Mouse (Mus musculus) brain, embryonic 14.5 days (tissue): ENCODE data around the gene Zc3h18. TPM values are rescaled to one million over a fixed set of nuclear protein-coding genes. Genes with fewer than 3 reads are reported as not detected.
A peak's percentile ranks its signal among the peaks of the same experiment; 100 is the strongest.

Experiments used
- DNase-seq: peaks from one replicate; pipeline ENCODE4 v3.0.0-alpha.2; 2011; ENCODE audit warnings: low read depth
- CTCF ChIP-seq: fragments of 200-500 bp; IDR thresholded peaks from 2 replicates; pipeline ENCODE4 v1.5.1; 2012; ENCODE audit warnings: inconsistent platforms, mild to moderate bottlenecking, moderate library complexity, borderline replicate concordance; ENCODE audit not compliant: insufficient read depth, insufficient read length; ENCODE audit errors: extremely low read depth
- POLR2A ChIP-seq: fragments of 200-500 bp; IDR thresholded peaks from 2 replicates; pipeline ENCODE4 v1.6.1; 2012; ENCODE audit warnings: mild to moderate bottlenecking, inconsistent platforms, borderline replicate concordance; ENCODE audit not compliant: poor library complexity, insufficient read depth, insufficient read length, severe bottlenecking; ENCODE audit errors: extremely low read depth
- polyA plus RNA-seq: library from polyadenylated mRNA; depleted of rRNA; stranded (reverse); fragments of >200 nt; gene quantifications from 2 replicates; pipeline ENCODE4 v1.2.3, GENCODE M21; 2012

Zc3h18 gene
- polyA plus RNA-seq, 1 experiment: 51.8 TPM

GRCm38 (mm10) chr8:122451161-122451703, 74.8 kb downstream of the Zc3h18 start:
- DNase-seq: no peak
- TF ChIP-seq POLR2A (no peak), CTCF (no peak)

- TF ChIP-seq CTCF (no peak), POLR2A (no peak)
- DNase-seq: no peak
Measured at GRCm38 (mm10) chr8:122452154-122452553, 75.7 kb downstream of the Zc3h18 start.

DNA sequence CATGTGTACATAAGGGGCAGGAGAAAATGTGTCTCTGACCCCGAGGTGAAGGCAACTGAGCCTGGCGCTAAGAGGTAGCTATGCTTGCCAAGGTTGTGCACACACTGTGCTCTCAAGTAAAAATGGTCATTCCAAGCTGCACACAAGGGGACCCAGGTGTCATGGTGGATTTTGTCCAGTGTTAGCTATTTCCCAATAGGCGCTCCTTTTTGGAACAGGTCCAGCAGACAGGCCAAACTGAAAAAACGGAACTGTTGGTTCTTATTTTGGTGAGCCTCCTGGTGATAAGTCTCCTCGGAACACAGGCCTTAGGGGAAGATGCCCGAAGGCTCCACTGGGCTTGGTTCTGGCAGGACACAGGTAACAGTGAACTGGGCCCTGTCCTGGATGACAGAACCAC, 78.0 kb downstream of the Zc3h18 start:
- TF ChIP-seq CTCF: no peak
- TF ChIP-seq POLR2A: no peak
- no peak for DNase-seq

- no peak for DNase-seq
- TF ChIP-seq CTCF (no peak), POLR2A (no peak)
Measured at GRCm38 (mm10) chr8:122457171-122457570, 80.8 kb downstream of the Zc3h18 start.

GRCm38 (mm10) chr8:122459218-122459900, 83.0 kb downstream of the Zc3h18 start:
- DNase-seq: no peak
- TF ChIP-seq POLR2A (no peak), CTCF (peak; percentile 39; the same call in 1 of the 2 replicates)

- no peak for TF ChIP-seq POLR2A
- no peak for TF ChIP-seq CTCF
- DNase-seq: no peak
Measured at GRCm38 (mm10) chr8:122459990-122460389, 83.6 kb downstream of the Zc3h18 start.

DNA sequence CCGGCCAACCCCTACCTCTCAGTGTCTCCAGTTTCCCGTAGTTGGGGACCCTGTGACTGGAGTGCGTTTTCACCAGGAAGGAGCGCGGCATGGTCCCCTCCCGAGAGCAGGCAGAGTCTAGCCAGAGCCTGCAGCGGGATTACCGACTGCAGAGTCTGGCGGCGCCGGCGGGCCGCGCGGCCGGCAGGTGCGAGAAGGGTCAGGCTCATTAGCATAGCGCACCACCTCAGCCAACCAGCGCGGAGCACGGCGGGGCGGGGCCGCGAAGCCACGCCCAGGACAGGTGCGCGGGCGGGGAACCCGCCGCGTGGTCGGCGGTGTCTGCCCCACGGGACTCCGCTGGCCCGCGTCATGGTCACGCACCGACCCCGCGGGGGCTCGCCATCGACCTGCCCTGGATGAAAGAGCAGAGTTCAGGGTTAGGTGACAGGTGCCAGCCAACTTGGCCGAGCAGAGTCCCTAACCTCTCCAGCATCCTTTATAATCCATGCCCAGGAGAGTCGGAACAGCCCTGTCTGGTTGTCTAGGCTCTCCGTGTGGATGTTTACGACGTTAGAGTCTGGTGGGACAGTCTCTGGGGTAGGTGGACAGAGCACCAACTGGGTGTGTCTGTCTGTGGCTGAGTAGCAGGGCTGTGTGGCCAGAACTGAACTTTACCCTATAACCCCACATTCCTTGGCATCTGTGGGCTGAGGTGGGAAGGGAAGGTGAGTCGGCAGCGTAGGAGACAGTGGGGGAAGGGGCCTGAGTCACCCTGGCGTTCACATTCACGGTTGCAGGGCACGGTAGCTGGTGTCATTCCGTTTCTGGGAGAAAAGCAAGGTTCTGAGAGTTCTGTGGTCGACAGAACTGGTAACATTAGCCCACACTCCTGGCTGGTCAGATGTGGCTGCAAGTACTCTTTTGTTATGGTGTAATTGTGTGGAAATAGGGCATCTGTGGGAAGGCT, 84.4 kb downstream of the Zc3h18 start, which contains the start of gene Snai3:
Gene Snai3, minus strand, starts transcription at position 210 of the 949 bp plus-strand sequence.
- TF ChIP-seq CTCF: no peak
- TF ChIP-seq POLR2A: no peak
- DNase-seq: peak; percentile 34

GRCm38 (mm10) chr8:122461473-122462148, 85.2 kb downstream of the Zc3h18 start:
- no peak for DNase-seq
- no peak for TF ChIP-seq CTCF
- TF ChIP-seq POLR2A: no peak

- DNase-seq: no peak
- TF ChIP-seq CTCF: no peak
- no peak for TF ChIP-seq POLR2A
Measured at GRCm38 (mm10) chr8:122462510-122462909, 86.1 kb downstream of the Zc3h18 start.

GRCm38 (mm10) chr8:122463651-122464640, 87.5 kb downstream of the Zc3h18 start:
- TF ChIP-seq CTCF (no peak), POLR2A (no peak)
- DNase-seq: no peak
